ENCODE assay signal across 1 mouse cellular context in the genomic region with DNA sequence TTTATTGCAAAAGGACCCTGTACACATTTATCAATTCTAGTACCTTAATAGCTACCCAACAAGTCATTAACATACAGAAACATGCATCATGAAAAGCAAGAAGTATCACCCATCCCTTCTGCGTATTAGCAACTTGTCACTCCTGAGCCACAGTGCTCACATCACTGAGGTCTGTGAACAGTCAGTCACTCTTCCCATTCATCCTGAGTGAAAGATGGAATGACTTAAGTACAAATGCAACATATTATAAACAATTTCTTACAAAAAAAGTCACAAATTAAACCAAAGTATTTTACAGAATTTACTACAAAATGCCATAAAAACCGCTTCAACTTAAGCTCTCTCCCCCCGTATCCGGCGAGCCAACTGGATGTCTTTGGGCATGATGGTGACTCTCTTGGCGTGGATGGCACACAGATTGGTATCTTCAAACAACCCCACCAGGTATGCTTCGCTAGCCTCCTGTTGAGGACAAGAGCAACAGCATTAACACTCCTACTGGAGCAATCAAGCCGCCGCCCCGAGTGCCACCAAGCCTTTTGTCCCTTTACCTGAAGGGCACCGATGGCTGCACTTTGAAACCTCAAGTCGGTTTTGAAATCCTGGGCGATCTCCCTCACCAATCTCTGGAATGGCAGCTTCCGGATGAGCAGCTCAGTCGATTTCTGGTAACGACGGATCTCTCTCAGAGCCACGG.
TF ChIP-seq lines count a peak whose summit lies in the region.

No protein-coding gene starts in this region.

TF ChIP-seq in myocyte, 11 proteins besides CTCF, POLR2A, EP300 and RAD21:
- peak; percentile 51 for TF ChIP-seq POLR2AphosphoS2 (IDR thresholded peaks at IDR 0.05; ENCODE audit: insufficient read length, low read depth)
